Mouse (Mus musculus) CH12.LX (cell line): ENCODE data around the gene Rap2b. TPM values are rescaled to one million over a fixed set of nuclear protein-coding genes. Genes with fewer than 3 reads are reported as not detected.

ENCODE experiments used
- DNase-seq: peaks from one replicate; pipeline ENCODE4 v3.0.0-alpha.2; 2013; ENCODE audit errors: extremely low read depth
- H3K27ac ChIP-seq: 2 replicates; pipeline ENCODE4 v1.5.1; 2012; ENCODE audit warnings: low read depth, mild to moderate bottlenecking, control low read depth, moderate library complexity; ENCODE audit not compliant: insufficient read depth
- H3K27me3 ChIP-seq: replicated peaks from 2 replicates; pipeline ENCODE3; 2012; ENCODE audit warnings: inconsistent platforms
- H3K36me3 ChIP-seq, 2 experiments: replicated peaks in 1 of 2; 2 replicates each; pipeline versions ENCODE3 to v1.6.1; 2012; ENCODE audit warnings: inconsistent platforms in 1 of 2, low read length in 1 of 2, mild to moderate bottlenecking in 1 of 2, mixed read lengths in 1 of 2, moderate library complexity in 1 of 2; ENCODE audit not compliant: control insufficient read depth in 1 of 2, insufficient read depth in 1 of 2
- H3K4me1 ChIP-seq, 2 experiments: 2 replicates each; pipeline ENCODE4 v1.6.1; 2012; ENCODE audit warnings: inconsistent platforms in 1 of 2, moderate library complexity in 1 of 2; ENCODE audit not compliant: insufficient read depth in 2 of 2, control insufficient read depth in 1 of 2
- H3K4me2 ChIP-seq: 2 replicates; pipeline ENCODE4 v1.6.1; 2012; ENCODE audit warnings: low read depth, mild to moderate bottlenecking, control low read depth; ENCODE audit not compliant: poor library complexity, insufficient read depth, severe bottlenecking
- H3K4me3 ChIP-seq, 3 experiments: fragments of 150-350 bp in 1 of 3; sonication (generic) in 1 of 3; replicated peaks in 1 of 3; 2 replicates each; pipeline versions ENCODE3 to v1.5.1; 2011 to 2012; ENCODE audit warnings: low read depth in 2 of 3, low read length in 2 of 3, mild to moderate bottlenecking in 2 of 3, moderate library complexity in 2 of 3, control low read depth in 1 of 3, improper control_type of control experiment in 1 of 3, inconsistent platforms in 1 of 3, mixed read lengths in 1 of 3; ENCODE audit not compliant: poor library complexity in 1 of 3
- H3K79me2 ChIP-seq: replicated peaks from 2 replicates; pipeline ENCODE4 v1.6.1; 2012; ENCODE audit warnings: mild to moderate bottlenecking, moderate library complexity; ENCODE audit not compliant: control insufficient read depth, poor library complexity, insufficient read depth, severe bottlenecking; ENCODE audit errors: extremely low read depth
- H3K9ac ChIP-seq: 2 replicates; pipeline ENCODE4 v1.6.1; 2012; ENCODE audit warnings: low read depth, mild to moderate bottlenecking, control low read depth, moderate library complexity; ENCODE audit not compliant: insufficient read depth
- H3K9me3 ChIP-seq: replicated peaks from 2 replicates; pipeline ENCODE3; 2012; ENCODE audit warnings: low read length, inconsistent platforms, mixed read lengths
- CHD1 ChIP-seq: IDR thresholded peaks from 2 replicates; pipeline ENCODE4 v1.6.1; 2012; ENCODE audit warnings: low read depth, low read length, improper control_type of control experiment, inconsistent platforms
- E2F4 ChIP-seq: IDR thresholded peaks from 2 replicates; pipeline ENCODE4 v1.6.1; 2011; ENCODE audit warnings: low read depth, low read length, improper control_type of control experiment; ENCODE audit not compliant: insufficient replicate concordance
- EP300 ChIP-seq: IDR thresholded peaks from 2 replicates; pipeline ENCODE4 v1.6.1; 2011; ENCODE audit warnings: low read length, improper control_type of control experiment
- ETS1 ChIP-seq: conservative IDR thresholded peaks from 2 replicates; pipeline ENCODE4 v1.6.1; 2012; ENCODE audit warnings: low read depth, mild to moderate bottlenecking, inconsistent platforms, low read length, improper control_type of control experiment, moderate library complexity
- GABPA ChIP-seq: IDR thresholded peaks from 2 replicates; pipeline ENCODE4 v1.6.1; 2012; ENCODE audit warnings: low read depth, low read length, improper control_type of control experiment, inconsistent platforms; ENCODE audit not compliant: insufficient replicate concordance
- HCFC1 ChIP-seq: IDR thresholded peaks from 2 replicates; pipeline ENCODE4 v1.6.1; 2012; ENCODE audit warnings: low read depth, mild to moderate bottlenecking, inconsistent platforms, low read length, improper control_type of control experiment
- IRF4 ChIP-seq: IDR thresholded peaks from 2 replicates; pipeline ENCODE4 v1.6.1; 2014; ENCODE audit warnings: low read depth, mild to moderate bottlenecking, inconsistent platforms, low read length, improper control_type of control experiment
- JUND ChIP-seq: conservative IDR thresholded peaks from 2 replicates; pipeline ENCODE4 v1.6.1; 2011; ENCODE audit warnings: low read depth, low read length, improper control_type of control experiment
- KAT2A ChIP-seq: IDR thresholded peaks from 2 replicates; pipeline ENCODE4 v1.6.1; 2012; ENCODE audit warnings: low read length, improper control_type of control experiment, inconsistent platforms; ENCODE audit not compliant: insufficient replicate concordance
- MAFK ChIP-seq: IDR thresholded peaks from 2 replicates; pipeline ENCODE4 v1.6.1; 2011; ENCODE audit warnings: low read length, improper control_type of control experiment; ENCODE audit not compliant: insufficient replicate concordance
- MAX ChIP-seq: IDR thresholded peaks from 2 replicates; pipeline ENCODE4 v1.6.1; 2011; ENCODE audit warnings: low read length, improper control_type of control experiment
- NELFE ChIP-seq: IDR thresholded peaks from 2 replicates; pipeline ENCODE4 v1.6.1; 2011; ENCODE audit warnings: low read depth, low read length, improper control_type of control experiment
- POLR2AphosphoS2 ChIP-seq: IDR thresholded peaks from 2 replicates; pipeline ENCODE4 v1.6.1; 2011; ENCODE audit warnings: low read depth, low read length, improper control_type of control experiment
- RAD21 ChIP-seq: IDR thresholded peaks from 2 replicates; pipeline ENCODE4 v1.6.1; 2011; ENCODE audit warnings: low read depth, mild to moderate bottlenecking, low read length, improper control_type of control experiment, moderate library complexity
- RCOR1 ChIP-seq: conservative IDR thresholded peaks from 2 replicates; pipeline ENCODE4 v1.6.1; 2012; ENCODE audit warnings: low read depth, mild to moderate bottlenecking, inconsistent platforms, low read length, improper control_type of control experiment
- SIN3A ChIP-seq: IDR thresholded peaks from 2 replicates; pipeline ENCODE4 v1.6.1; 2012; ENCODE audit warnings: low read length, improper control_type of control experiment, inconsistent platforms
- SMC3 ChIP-seq: IDR thresholded peaks from 2 replicates; pipeline ENCODE4 v1.6.1; 2011; ENCODE audit warnings: low read depth, low read length, improper control_type of control experiment
- TBP ChIP-seq: conservative IDR thresholded peaks from 2 replicates; pipeline ENCODE4 v1.6.1; 2011; ENCODE audit warnings: low read depth, low read length, improper control_type of control experiment
- USF2 ChIP-seq: conservative IDR thresholded peaks from 2 replicates; pipeline ENCODE4 v1.6.1; 2011; ENCODE audit warnings: low read depth, low read length, improper control_type of control experiment
- ZMIZ1 ChIP-seq: IDR thresholded peaks from 2 replicates; pipeline ENCODE4 v1.6.1; 2012; ENCODE audit warnings: low read depth, mild to moderate bottlenecking, inconsistent platforms, low read length, improper control_type of control experiment
- ZNF384 ChIP-seq: IDR thresholded peaks from 2 replicates; pipeline ENCODE4 v1.6.1; 2012; ENCODE audit warnings: low read depth, low read length, improper control_type of control experiment, inconsistent platforms
- dilution Hi-C: fragments of 300-500 bp; cut with MboI; formaldehyde crosslinking; loops from 2 replicates; pipeline ENCODE4 v1.14.3; 2020; ENCODE audit warnings: low sequenced_read_pairs; ENCODE audit not compliant: extremely low pct_unique_long_range_greater_than_20kb, extremely low pct_ligation_motif_present
- in situ Hi-C: fragments of 300-500 bp; cut with MboI; formaldehyde crosslinking; loops from 3 replicates; pipeline ENCODE4 v1.14.3; 2019; ENCODE audit warnings: low sequenced_read_pairs, low pct_ligation_motif_present, low pct_unique_long_range_greater_than_20kb, mixed read lengths
- polyA plus RNA-seq: library from polyadenylated mRNA; unstranded; fragments of >175 nt; gene quantifications from 2 replicates; pipeline ENCODE4 v1.2.1, GENCODE M21; 2012; ENCODE audit warnings: low read depth; ENCODE audit not compliant: insufficient read length
- total RNA-seq, 2 experiments: library from RNA; depleted of rRNA; stranded (reverse); fragments of 300-350 nt in 1 of 2; fragments of >200 nt in 1 of 2; gene quantifications; 2 replicates each; pipeline ENCODE4 v1.2.3; 2012 to 2014

Gene Rap2b
- total and polyA plus RNA-seq, 3 experiments, result not detected

- Histone ChIP-seq H3K36me3 (no peaks in the 10 kb centered on the region), H3K9me3 (peaks cover 36% of the 10 kb centered on the region), H3K4me2 (no peak overlapping the region), H3K9ac (no peak overlapping the region), H3K27ac (no peak overlapping the region), H3K27me3 (no peaks in the 10 kb centered on the region), H3K79me2 (no peaks in the 10 kb centered on the region), H3K4me3 (no peak overlapping the region), H3K4me1 (no peaks in the 10 kb centered on the region)
- dilution Hi-C loops (no loop called here), in situ Hi-C loops (no loop called here)
- no peak for DNase-seq
- no peak for TF ChIP-seq SMC3
- no peak for TF ChIP-seq KAT2A
- no peak for TF ChIP-seq EP300
- no peak for TF ChIP-seq TBP
- no peak for TF ChIP-seq POLR2AphosphoS2
- no peak for TF ChIP-seq CHD1
- TF ChIP-seq USF2, result no peak
- TF ChIP-seq GABPA, result no peak
- TF ChIP-seq RAD21, result no peak
- no peak for TF ChIP-seq ZMIZ1
- TF ChIP-seq MAX, result no peak
- TF ChIP-seq RCOR1, result no peak
- no peak for TF ChIP-seq IRF4
- TF ChIP-seq E2F4, result no peak
Measured at GRCm38 (mm10) chr3:61400823-61401387, 39.5 kb downstream of the Rap2b start.

GRCm38 (mm10) chr3:61406921-61407320 lies 45.5 kb downstream of the Rap2b start:
- in situ Hi-C loops, result no loop called here
- Histone ChIP-seq H3K27me3 (no peaks in the 10 kb centered on the region), H3K27ac (no peak overlapping the region), H3K9me3 (peaks cover 35% of the 10 kb centered on the region), H3K36me3 (no peaks in the 10 kb centered on the region), H3K4me2 (no peak overlapping the region), H3K79me2 (no peaks in the 10 kb centered on the region), H3K4me1 (no peaks in the 10 kb centered on the region)
- no peak for DNase-seq
- TF ChIP-seq SIN3A (no peak), ETS1 (no peak), USF2 (no peak), E2F4 (no peak), MAFK (no peak), ZNF384 (no peak), HCFC1 (no peak), NELFE (no peak), JUND (no peak), IRF4 (no peak)
- TF ChIP-seq, all 38 proteins: peak for 0
- Histone ChIP-seq H3K4me3 (no peak overlapping the region), H3K9ac (no peak overlapping the region)
- dilution Hi-C loops, result no loop called here
